Mouse (Mus musculus) heart, embryonic 12.5 days (tissue): ENCODE measurements around the gene Adam12. TPM values are rescaled to one million over a fixed set of nuclear protein-coding genes. Genes with fewer than 3 reads are reported as not detected.

Experiments used
- ATAC-seq: fragments of 200-750 bp; cut with Nextera tagmentation; 2 replicates; pipeline ENCODE4 v1.8.0; 2017; ENCODE audit warnings: moderate TSS enrichment, moderate library complexity; ENCODE audit not compliant: insufficient number of reproducible peaks, low FRiP score
- H3K27ac ChIP-seq: fragments of 300-500 bp; sonication (generic); 2 replicates; pipeline ENCODE4 v1.5.1; 2016; ENCODE audit warnings: mild to moderate bottlenecking, moderate library complexity; ENCODE audit not compliant: poor library complexity, severe bottlenecking
- H3K27me3 ChIP-seq: fragments of 300-500 bp; sonication (generic); replicated peaks from 2 replicates; pipeline ENCODE4 v1.6.1; 2016; ENCODE audit warnings: mild to moderate bottlenecking, moderate library complexity
- H3K36me3 ChIP-seq: fragments of 300-500 bp; sonication (generic); 2 replicates; pipeline ENCODE4 v1.6.1; 2016; ENCODE audit warnings: mild to moderate bottlenecking, moderate library complexity
- H3K4me1 ChIP-seq: fragments of 300-500 bp; sonication (generic); replicated peaks from 2 replicates; pipeline ENCODE4 v1.6.1; 2016; ENCODE audit warnings: mild to moderate bottlenecking
- H3K4me2 ChIP-seq: fragments of 300-500 bp; sonication (generic); 2 replicates; pipeline ENCODE4 v1.6.1; 2016; ENCODE audit warnings: mild to moderate bottlenecking, moderate library complexity
- H3K4me3 ChIP-seq: fragments of 300-500 bp; sonication (generic); 2 replicates; pipeline ENCODE4 v1.5.1; 2016; ENCODE audit warnings: mild to moderate bottlenecking
- H3K9ac ChIP-seq: fragments of 300-500 bp; sonication (generic); 2 replicates; pipeline ENCODE4 v1.6.1; 2016; ENCODE audit warnings: mild to moderate bottlenecking, moderate library complexity
- H3K9me3 ChIP-seq: fragments of 300-500 bp; sonication (generic); replicated peaks from 2 replicates; pipeline ENCODE4 v1.6.1; 2016; ENCODE audit warnings: mild to moderate bottlenecking, moderate library complexity
- WGBS: fragments of 180-500 bp; shearing (Covaris S2); methylation state at CpG from one replicate; pipeline ENCODE4 v1.1.7; 2016; 5-methylcytosine and 5-hydroxymethylcytosine counted together
- polyA plus RNA-seq: library from polyadenylated mRNA; unstranded; fragments of >200 nt; fragmentation: Nextera tagmentation; extraction: Ambion mirVana; gene quantifications from 2 replicates; pipeline ENCODE4 v1.2.1, GENCODE M21; 2016

The Adam12 gene
- polyA plus RNA-seq, 1 experiment from 2014 or later = 3.9 TPM

DNA sequence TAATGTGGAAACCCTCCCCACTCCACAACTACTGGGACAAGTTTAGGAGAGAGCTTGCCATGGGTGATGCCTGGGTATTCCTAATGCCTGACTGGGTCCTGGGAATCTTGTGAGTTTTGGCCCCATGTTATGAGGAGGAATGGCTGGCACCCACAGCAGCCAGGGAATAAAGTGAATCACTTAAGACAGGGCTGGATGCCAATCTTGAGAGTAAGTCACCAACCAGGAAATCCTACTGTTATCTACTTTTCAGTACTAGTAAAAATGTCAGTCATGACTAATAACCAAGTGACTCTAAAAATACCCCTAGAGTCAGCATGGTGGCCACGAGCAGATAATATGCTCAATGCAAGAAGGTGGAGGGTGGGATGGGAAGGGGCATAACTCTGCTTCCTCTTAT lies 121.8 kb downstream of the Adam12 start:
- Histone ChIP-seq H3K9me3 (no peaks in the 10 kb centered on the region), H3K9ac (no peak overlapping the region), H3K4me1 (peaks cover 39% of the 10 kb centered on the region), H3K27me3 (no peaks in the 10 kb centered on the region), H3K27ac (peak overlapping the region; percentile 26; the same call in 1 of the 2 replicates), H3K4me3 (no peak overlapping the region), H3K4me2 (no peak overlapping the region), H3K36me3 (no peaks in the 10 kb centered on the region)
- no peak for ATAC-seq
- WGBS = 16% methylated on average over 1 of the region's 1 CpGs

- Histone ChIP-seq H3K9me3 (no peaks in the 10 kb centered on the region), H3K36me3 (no peaks in the 10 kb centered on the region), H3K27ac (no peak overlapping the region), H3K4me3 (no peak overlapping the region), H3K9ac (no peak overlapping the region), H3K4me2 (no peak overlapping the region), H3K4me1 (peaks cover 20% of the 10 kb centered on the region), H3K27me3 (no peaks in the 10 kb centered on the region)
- peak; percentile 66; the same call in 1 of the 2 replicates for ATAC-seq
- 35% methylated on average over 3 of the region's 3 CpGs for WGBS
Observed at GRCm38 (mm10) chr7:134107849-134108248, 124.1 kb downstream of the Adam12 start.

GRCm38 (mm10) chr7:134099010-134099409 lies 132.9 kb downstream of the Adam12 start:
- H3K4me1 ChIP-seq = 0 out of 2 replicates have a peak, but pooled peaks cover 2% of the 10 kb centered on the region
- H3K36me3 ChIP-seq = 0 out of 2 replicates have a peak, but pooled peaks cover 4% of the 10 kb centered on the region
- no peaks in the 10 kb centered on the region for H3K27me3 ChIP-seq
- peaks cover 3% of the 10 kb centered on the region; the same call in 1 of the 2 replicates for H3K9me3 ChIP-seq
- no peak for ATAC-seq
- no peak overlapping the region for H3K27ac ChIP-seq
- H3K4me3 ChIP-seq = no peak overlapping the region
- WGBS = 67% methylated on average over 4 of the region's 4 CpGs
- no peak overlapping the region for H3K4me2 ChIP-seq
- no peak overlapping the region for H3K9ac ChIP-seq

DNA sequence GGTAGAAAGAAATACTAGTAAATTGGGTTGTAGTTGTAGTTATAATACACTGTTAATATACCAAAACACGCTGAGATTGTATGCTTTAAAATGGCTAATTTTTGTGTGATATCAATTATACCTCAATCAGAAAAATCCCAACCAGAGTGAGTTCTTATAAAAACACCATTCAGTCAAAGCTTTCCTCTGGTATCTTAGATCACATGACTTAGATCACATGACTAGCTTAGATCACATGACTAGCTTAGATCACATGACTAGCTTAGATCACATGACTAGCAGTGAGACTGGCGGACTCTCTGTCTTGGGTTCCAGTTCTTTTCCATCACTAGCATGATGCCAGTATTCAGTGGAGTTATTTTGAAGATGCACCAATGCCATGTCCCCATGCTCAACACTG lies 134.1 kb downstream of the Adam12 start:
- peaks cover 3% of the 10 kb centered on the region; the same call in 1 of the 2 replicates for H3K9me3 ChIP-seq
- WGBS = 90% methylated on average over 2 of the region's 2 CpGs
- no peak for ATAC-seq
- H3K4me3 ChIP-seq = no peak overlapping the region
- no peaks in the 10 kb centered on the region for H3K27me3 ChIP-seq
- H3K4me1 ChIP-seq = 0 out of 2 replicates have a peak, but pooled peaks cover 4% of the 10 kb centered on the region
- no peak overlapping the region for H3K27ac ChIP-seq
- H3K4me2 ChIP-seq = no peak overlapping the region
- no peak overlapping the region for H3K9ac ChIP-seq
- H3K36me3 ChIP-seq = 0 out of 2 replicates have a peak, but pooled peaks cover 4% of the 10 kb centered on the region

DNA sequence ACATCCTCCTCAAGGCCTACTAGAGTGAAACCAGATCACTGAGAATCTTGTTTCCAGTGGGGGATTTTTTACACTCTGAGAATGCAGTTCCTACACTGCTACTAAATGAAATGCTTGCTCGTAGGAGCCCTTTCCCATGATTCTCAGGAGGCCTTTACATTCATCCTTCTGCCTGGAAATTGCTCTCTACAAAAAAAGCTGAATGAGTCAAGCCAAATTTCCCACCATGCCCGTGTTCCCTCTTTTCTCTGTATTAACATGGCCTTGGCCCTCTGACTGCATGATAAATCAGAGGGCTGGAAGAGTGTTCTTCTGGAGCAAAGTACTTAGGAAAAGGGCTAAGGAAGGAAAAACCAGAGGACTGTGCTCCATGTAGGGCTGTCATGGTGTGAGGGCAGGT lies 138.1 kb downstream of the Adam12 start:
- no peak overlapping the region for H3K4me2 ChIP-seq
- no peak overlapping the region for H3K27ac ChIP-seq
- peaks cover 18% of the 10 kb centered on the region for H3K4me1 ChIP-seq
- H3K36me3 ChIP-seq = 0 out of 2 replicates have a peak, but pooled peaks cover 4% of the 10 kb centered on the region
- H3K9ac ChIP-seq = no peak overlapping the region
- peaks cover 3% of the 10 kb centered on the region; the same call in 1 of the 2 replicates for H3K9me3 ChIP-seq
- 64% methylated on average over 2 of the region's 2 CpGs for WGBS
- no peaks in the 10 kb centered on the region for H3K27me3 ChIP-seq
- ATAC-seq = no peak
- no peak overlapping the region for H3K4me3 ChIP-seq

- WGBS = 42% methylated on average over 3 of the region's 3 CpGs
Observed at GRCm38 (mm10) chr7:134090764-134091163, 141.2 kb downstream of the Adam12 start.

DNA sequence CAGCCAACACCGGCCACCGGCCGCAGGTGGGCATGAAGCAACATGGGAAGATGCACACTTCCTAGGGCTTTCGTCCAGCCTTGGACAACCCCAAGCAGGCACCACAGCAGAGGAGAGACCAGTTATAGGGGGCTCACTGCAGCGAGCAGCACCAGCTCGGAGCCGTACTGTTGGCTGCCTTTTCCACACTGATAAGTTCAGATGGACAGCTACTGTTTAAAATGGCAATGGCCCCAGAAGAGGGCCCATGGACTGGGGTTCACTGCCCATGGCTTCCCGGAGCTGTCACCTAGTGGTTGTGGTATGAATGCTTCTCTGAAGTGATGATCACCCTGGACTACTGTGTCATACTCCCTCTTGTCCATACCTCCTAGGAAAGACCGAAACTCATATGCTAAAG lies 141.7 kb downstream of the Adam12 start:
- Histone ChIP-seq H3K4me3 (no peak overlapping the region), H3K9ac (no peak overlapping the region), H3K4me2 (no peak overlapping the region), H3K27ac (no peak overlapping the region), H3K27me3 (no peaks in the 10 kb centered on the region), H3K36me3 (no peaks in the 10 kb centered on the region), H3K4me1 (peaks cover 19% of the 10 kb centered on the region), H3K9me3 (no peaks in the 10 kb centered on the region)
- WGBS = 77% methylated on average over 9 of the region's 9 CpGs
- ATAC-seq = no peak

More at GRCm38 (mm10) chr7:134090764-134091163, 141.2 kb downstream of the Adam12 start:
- no peak for ATAC-seq
- Histone ChIP-seq H3K9me3 (no peaks in the 10 kb centered on the region), H3K36me3 (no peaks in the 10 kb centered on the region), H3K4me3 (no peak overlapping the region), H3K9ac (no peak overlapping the region), H3K4me2 (no peak overlapping the region), H3K27ac (no peak overlapping the region), H3K4me1 (peaks cover 19% of the 10 kb centered on the region), H3K27me3 (no peaks in the 10 kb centered on the region)

- Histone ChIP-seq H3K9ac (no peak overlapping the region), H3K9me3 (no peaks in the 10 kb centered on the region), H3K36me3 (no peaks in the 10 kb centered on the region), H3K27ac (no peak overlapping the region), H3K4me2 (no peak overlapping the region), H3K4me3 (no peak overlapping the region), H3K27me3 (no peaks in the 10 kb centered on the region), H3K4me1 (peaks cover 15% of the 10 kb centered on the region)
- WGBS = 73% methylated on average over 14 of the region's 14 CpGs
- ATAC-seq = no peak
Observed at GRCm38 (mm10) chr7:134088548-134089347, 143.2 kb downstream of the Adam12 start.

- no peak overlapping the region for H3K9ac ChIP-seq
- WGBS = 63% methylated on average over 2 of the region's 2 CpGs
- H3K36me3 ChIP-seq = no peaks in the 10 kb centered on the region
- no peaks in the 10 kb centered on the region for H3K9me3 ChIP-seq
- no peaks in the 10 kb centered on the region for H3K27me3 ChIP-seq
- no peak overlapping the region for H3K4me2 ChIP-seq
- no peak overlapping the region for H3K4me3 ChIP-seq
- peaks cover 7% of the 10 kb centered on the region for H3K4me1 ChIP-seq
- no peak overlapping the region for H3K27ac ChIP-seq
- ATAC-seq = no peak
Observed at GRCm38 (mm10) chr7:134085396-134085795, 146.6 kb downstream of the Adam12 start.

- no peaks in the 10 kb centered on the region for H3K27me3 ChIP-seq
- no peak for ATAC-seq
- H3K4me1 ChIP-seq = 0 out of 2 replicates have a peak, but pooled peaks cover 3% of the 10 kb centered on the region
- no peaks in the 10 kb centered on the region for H3K36me3 ChIP-seq
- no peak overlapping the region for H3K9ac ChIP-seq
- no peak overlapping the region for H3K4me3 ChIP-seq
- no peak overlapping the region for H3K4me2 ChIP-seq
- H3K9me3 ChIP-seq = no peaks in the 10 kb centered on the region
- H3K27ac ChIP-seq = no peak overlapping the region
Observed at GRCm38 (mm10) chr7:134084926-134085325, 147.0 kb downstream of the Adam12 start.

DNA sequence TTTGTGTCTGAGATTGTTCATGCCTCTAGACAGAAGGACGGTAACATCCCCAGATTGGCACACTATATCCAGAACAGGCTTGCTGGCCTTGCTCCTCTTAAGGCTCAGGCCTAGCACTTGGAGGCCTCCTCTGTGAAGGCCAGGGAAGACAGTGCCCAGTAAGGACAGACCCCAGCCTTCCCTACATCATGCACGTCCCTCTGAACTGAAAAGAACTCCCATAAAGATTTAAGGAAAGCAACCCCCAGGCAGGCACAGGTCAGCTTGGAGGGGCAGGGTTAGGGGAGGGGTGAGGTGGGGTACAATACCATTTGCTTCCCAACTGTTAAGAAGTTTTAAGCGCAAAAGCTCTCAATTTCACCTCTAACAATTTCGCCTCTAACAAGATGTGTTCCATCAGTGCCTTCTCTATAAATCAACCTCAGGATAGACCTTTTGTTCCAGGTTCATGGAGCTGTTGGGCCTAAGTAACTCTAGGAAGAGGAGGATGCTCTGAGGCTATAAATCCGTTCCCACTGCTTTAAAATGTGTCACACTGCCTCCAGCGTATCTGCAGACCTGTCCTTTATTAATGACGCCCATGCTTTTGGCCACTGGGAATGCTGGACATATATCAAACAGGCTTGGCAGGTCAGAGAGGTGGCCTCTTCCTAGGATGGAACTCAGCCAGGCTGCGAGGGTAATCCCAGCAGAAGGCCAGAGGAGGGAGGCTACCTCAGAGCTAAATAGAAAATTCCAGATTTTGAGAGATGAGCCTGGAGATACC lies 150.5 kb downstream of the Adam12 start:
- Histone ChIP-seq H3K4me1 (no peaks in the 10 kb centered on the region), H3K4me3 (no peak overlapping the region), H3K4me2 (no peak overlapping the region), H3K36me3 (no peaks in the 10 kb centered on the region), H3K9ac (no peak overlapping the region), H3K9me3 (no peaks in the 10 kb centered on the region), H3K27me3 (no peaks in the 10 kb centered on the region), H3K27ac (no peak overlapping the region)
- WGBS = 78% methylated on average over 8 of the region's 8 CpGs
- ATAC-seq = no peak
